Mouse (Mus musculus): ENCODE measurements at regions not wholly inside any gene's neighbourhood (a gene's known extent, or its start where the extent isn't known, plus 50 kb on each side); places are given as distances from the start of the nearest gene placed in this dataset.

DNA sequence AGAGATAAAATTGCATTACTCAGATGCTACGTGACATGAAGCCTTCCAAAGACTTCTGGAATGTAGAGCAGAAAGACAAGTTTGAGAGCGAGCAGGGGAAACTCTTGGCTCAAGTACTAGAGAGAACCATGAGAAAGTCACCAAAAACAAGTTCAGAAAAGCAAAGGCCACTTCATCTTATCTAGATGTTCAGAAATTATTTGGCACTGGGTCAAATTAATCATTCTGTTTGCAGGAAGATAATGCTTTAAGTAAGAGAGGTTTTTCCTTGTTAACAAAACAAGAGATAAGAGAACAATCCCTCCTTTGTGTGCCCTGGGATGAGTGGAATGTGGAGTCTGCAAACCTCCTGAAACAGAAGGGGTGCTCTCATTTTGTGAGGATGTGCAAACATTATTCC lies 565.6 kb upstream of the C030005K15Rik start:
- in situ Hi-C loops (cut with MboI, MseI): loop anchor here (25.0 kb wide), 1 partner anchor 1380 kb away; no protein-coding TSS in a partner anchor

DNA sequence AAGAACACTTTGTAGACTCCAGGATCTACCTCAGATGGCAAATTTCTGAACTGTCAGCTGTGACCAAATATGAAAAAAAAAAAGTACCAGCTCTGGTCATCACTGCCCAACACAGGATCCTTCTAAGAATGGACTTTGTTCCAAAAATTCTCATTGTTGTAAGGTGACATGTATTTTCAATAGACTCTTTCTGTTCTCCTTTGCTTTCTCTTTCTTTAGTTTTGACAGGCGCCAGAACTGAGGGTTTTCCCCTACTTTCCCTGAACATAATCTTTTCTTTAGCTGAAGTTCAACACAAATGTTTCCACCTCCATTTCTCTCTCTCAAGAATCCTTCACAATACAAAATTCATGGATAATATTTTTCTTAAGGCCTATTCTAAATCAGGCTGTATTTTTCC lies 579.1 kb upstream of the C030005K15Rik start:
- in situ Hi-C loops (cut with MboI, MseI): no loop called here

DNA sequence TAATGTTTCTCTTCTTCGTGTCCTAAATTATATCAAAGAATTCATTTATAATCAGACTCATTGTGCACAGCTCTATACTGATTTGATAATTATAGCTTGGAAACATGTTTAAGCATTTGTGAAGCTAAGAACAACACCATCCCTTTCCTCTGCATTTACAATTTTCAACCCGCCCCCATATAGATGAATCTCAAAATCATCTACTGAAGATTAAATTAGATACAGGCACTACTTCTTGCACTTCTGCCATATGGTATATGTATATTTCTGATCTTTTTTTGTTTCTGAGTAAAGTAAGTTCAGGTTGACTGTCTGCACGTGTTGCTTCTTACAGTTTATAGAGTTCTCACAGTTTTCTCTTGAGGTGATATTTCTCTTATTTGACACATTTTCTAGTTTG lies 583.1 kb upstream of the C030005K15Rik start:
- in situ Hi-C loops (cut with MboI, MseI): no loop called here

DNA sequence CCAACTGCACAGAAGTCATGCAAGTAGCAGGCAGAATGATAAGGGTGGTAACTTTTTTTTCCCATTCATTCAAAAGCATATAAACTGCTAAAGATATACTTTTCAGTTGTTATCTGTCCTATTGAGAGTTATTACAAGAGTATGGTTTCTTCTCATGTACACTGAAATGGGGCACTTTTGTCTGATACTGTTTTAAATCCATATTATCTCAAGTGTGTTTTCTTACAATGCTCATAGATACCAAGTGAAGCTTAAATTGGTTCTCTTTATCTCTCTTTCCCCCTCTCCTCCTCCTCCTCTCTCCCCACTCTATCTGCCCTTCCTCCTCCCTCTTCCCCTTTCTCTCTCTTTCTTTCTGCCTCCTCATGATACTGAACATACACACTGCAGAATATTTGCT lies 584.8 kb upstream of the C030005K15Rik start:
- in situ Hi-C loops (cut with MboI, MseI): no loop called here

DNA sequence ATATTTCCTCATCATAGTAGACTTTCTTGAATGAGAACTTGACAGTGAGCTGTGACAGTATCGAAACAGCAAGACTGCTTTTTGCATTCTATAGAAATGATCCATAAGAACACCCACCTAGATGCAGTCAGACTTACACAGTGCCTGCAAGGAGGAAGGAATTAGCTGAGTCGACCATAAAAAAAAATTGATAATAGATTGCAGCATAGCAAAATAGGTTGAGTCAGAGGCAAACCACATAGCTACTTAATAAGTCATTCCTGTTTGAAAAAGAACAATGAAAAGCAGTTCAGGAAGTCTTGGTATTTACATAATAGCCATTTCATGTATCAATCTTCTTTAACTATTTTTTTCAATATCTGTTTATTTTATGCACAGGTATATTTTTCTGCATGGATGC lies 591.9 kb upstream of the C030005K15Rik start:
- in situ Hi-C loops (cut with MboI, MseI): no loop called here

DNA sequence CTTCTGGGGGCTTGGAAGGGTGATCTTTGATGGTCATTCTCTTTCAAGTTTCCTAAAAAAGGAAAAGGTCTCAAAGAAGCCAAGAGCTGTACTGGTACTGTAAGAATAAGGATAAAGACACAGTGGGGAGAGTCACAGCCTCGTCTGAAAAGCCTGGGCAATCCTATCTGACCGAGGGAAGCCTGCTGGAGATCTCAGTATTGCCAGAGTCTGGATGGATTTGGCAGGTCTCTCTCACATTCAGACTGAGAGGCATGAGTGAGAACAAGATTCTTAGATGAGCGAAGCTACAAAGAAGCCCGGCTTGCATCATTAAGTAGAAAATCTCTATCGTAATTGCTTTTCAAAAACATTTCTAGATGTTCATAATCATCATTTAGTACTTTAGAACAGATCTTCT lies 590.4 kb upstream of the Atp2b1 start:
- in situ Hi-C loops (cut with MboI, MseI): no loop called here

DNA sequence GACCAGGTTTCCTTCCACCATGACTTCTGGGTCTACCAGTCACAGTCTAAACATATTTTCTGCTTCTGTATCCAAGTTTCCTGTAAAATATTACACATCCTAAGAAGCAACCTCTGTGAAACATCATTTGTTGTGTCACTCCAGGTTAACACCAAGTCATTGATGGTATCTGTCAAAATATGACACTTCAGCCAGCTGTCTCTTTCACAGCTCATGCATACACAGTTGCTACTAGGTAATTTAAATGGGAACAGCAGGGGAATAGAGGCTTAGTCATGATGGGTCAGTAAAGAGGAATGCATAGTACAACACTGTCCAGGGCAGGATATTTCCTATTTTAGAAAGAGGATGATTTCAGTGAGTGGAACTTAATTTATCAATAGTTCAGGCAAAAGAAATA lies 589.6 kb upstream of the Atp2b1 start:
- in situ Hi-C loops (cut with MboI, MseI): no loop called here

DNA sequence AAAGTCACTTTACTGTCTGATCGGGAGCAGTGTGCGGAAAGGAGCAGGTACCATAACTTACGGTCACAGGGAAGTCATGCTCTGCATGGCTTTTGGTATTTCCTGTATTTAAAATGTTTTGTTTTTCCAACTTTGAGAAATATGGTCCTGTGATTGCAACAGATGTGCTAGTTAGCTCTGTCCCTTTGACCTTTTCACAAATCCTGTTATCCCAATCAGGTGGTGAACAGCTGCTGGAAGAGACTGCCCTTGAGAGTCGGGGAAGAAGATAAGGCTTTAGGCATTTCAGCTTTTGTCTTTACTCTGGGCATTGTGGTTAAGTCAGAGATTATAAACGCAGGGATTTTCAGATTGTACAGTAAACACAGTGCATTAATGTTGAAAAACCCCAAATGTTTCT lies 588.5 kb upstream of the Atp2b1 start:
- in situ Hi-C loops (cut with MboI, MseI): no loop called here

DNA sequence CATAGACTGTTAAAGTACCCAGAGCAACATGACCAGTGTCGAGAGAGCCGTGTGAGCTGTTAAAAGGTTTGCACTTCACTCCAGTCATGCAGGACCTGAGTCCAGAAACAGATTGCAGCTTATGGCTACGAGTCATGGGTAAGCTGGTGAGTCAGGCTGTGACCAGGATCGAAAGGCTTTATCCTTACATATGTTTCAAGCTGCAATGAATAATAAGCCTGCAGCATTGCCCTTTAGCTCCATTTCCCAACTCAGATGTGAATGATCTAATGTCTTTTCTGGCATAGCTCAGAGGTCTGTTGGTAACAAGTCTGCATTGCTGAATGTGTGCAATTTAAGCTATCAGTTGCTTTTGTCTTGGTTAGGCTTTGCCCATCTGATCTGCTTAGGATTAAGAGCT lies 581.5 kb upstream of the Atp2b1 start:
- in situ Hi-C loops (cut with MboI, MseI): no loop called here

DNA sequence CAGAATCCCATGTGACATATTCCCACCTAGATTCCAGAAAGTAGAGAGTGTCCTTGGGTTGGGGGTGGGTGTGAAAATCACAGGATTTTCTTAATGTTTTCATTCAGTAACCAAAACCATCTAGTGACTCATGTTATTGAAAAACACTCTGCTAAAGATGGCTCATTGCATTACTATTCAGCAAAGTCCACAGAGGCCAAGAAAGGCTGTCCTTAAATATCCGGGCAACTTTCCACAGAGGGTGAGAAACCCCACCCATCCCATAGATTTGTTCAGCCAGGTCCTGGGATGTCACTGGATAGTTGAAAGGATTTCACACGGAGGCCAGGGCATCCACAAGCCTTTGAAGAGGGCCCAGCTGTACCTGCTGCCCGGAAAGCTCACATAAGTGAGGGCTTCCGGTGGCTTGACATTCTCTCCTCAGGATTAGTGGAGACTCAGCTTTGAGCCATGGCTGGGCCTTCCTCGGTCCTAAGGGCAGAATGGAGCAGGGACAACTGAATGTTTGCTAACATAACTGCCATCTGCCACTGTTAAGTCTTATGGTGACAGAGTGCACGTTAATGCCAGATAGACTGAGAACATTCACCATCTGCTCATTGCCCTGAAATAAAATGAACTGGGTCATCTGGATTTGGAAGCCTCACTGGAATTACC lies 580.7 kb upstream of the Atp2b1 start:
- in situ Hi-C loops (cut with MboI, MseI): no loop called here

DNA sequence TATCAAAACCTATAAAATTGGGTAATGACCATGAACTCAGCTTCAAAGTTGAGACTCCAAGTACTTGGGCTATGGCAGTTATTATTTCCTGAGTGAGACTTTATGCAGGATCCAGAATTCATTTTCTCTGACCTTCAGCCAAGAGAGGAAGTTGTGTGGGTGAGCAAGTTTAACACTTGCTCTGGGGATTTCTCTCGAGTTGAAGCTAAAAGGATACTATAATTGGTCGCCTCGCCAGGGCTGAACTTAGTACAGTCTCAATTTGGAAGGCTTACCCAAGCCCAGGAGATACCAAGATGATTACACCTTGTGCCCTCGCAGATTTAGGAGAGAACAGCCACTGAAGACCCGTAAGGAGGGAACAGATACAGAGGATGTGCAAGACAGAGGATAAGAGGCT lies 570.4 kb upstream of the Atp2b1 start:
- in situ Hi-C loops (cut with MboI, MseI): no loop called here

DNA sequence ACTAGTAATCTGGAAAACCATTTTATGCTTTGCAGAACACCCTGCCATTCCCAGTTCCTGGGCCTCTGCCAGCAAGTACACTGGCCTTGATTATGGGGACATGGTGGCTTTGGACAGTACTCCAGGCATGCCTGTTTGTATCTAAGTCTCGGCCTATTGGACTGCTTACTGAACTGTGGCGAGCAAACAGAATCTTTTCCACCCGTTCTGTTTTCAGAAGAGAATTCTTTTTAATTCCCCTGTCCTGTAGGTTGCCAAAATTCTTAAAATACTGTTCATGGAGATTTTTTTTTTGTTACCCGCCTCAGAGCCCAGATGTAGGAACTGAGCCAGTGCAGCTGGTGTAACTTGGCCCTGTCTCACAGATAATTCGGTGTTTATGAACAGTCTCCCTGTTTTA lies 564.7 kb upstream of the Atp2b1 start:
- in situ Hi-C loops (cut with MboI, MseI): no loop called here

DNA sequence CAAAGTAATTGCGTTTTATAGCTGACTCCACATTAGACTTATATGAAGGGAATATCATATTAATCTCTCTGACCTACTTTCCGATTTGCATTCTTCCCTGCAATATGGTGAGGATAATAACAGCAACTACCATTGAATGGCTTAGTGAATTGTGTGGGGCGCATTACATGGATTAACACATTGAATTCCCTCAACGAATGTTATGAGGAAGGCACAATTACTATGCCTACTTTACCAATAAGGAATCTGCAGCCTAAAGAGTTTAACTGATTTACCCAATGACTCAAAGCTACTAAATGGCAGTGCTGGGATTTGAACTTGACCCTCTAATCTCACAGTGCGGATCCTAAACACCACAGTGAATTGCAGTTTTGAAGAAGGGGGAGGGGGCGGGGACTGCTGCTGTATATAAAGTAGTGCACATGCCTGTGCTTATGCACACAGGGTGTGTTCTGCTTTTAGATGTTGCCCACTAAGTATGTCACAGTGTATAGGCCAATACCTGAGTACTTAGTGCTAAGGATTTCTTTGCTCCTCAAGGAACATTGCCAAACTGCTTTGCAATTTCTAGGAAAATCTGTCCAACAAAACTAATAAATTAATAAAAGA lies 563.8 kb upstream of the Atp2b1 start:
- in situ Hi-C loops (cut with MboI, MseI): no loop called here

DNA sequence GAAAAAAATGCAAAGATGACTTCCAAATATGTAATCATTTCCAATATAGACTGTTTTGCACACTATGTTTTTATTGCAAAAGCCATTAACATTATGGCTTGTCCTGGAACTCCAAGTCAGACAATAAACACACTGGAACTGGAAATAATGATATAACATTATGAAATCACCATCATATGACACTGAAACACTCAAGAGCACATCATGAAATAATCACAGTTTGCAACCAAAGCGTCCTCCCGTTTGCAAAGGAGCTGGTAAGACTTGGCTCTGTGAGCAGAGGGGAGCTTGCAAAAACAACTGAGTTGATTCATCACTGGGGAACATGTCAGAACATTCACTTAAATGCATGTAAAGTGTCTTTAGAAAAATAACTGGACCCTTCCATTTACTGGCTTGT lies 562.1 kb upstream of the Atp2b1 start:
- in situ Hi-C loops (cut with MboI, MseI): no loop called here

DNA sequence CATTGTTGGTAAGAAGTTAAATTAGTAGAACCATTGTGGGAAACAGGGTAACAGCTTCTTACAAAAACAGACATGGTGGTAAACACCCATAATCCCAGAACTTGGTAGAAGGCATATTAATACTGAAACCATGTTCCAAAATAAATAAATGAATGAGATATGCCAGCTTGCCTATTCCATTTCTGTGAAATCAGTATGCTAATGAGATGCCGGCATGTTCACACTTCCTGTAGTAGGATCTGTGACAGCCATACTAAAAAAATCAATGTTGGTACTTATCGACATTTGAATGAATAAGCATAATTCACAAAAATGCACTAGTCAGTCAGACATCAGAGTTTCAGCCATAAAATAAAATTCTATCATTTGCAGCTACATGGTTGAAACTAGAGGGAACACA lies 559.7 kb upstream of the Atp2b1 start:
- in situ Hi-C loops (cut with MboI, MseI): no loop called here

DNA sequence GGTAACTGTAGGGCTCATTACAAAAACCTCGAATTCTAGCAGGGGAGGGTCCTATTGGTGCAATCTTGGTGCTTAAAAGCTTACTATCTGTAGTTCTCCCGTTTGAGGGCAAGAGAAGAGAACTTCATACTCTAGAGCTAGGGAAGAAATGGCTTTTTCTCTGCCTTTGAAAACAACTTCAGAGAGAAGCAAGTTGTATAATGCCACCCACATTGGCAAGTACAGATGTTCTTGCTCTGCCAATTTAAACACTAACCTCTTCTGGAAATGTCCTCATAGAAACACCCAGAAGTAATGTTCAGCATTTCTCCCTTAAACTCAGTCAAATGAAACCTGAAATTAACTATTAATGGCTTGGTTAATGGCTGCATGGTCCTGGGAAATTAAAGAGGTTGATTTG lies 549.6 kb upstream of the Atp2b1 start:
- in situ Hi-C loops (cut with MboI, MseI): no loop called here

DNA sequence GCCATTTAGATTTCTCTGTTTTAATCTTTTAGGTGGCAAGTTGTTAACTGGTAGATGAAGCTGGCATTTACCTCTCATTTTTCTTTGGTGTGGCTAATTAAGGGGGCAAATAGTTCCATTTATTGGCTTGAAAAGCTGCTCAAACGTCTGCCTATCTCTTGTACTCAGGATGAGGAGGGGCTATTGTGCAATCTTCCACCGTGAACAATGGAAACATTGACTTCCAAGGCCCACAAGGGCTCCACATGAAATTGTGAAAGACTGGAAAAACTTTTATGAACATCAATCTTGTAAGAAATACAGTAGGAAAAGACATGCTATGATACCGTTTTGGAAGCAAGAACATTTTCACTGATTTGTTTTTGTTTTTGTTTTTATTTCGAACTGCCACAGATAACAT lies 541.6 kb upstream of the Atp2b1 start:
- in situ Hi-C loops (cut with MboI, MseI): no loop called here

DNA sequence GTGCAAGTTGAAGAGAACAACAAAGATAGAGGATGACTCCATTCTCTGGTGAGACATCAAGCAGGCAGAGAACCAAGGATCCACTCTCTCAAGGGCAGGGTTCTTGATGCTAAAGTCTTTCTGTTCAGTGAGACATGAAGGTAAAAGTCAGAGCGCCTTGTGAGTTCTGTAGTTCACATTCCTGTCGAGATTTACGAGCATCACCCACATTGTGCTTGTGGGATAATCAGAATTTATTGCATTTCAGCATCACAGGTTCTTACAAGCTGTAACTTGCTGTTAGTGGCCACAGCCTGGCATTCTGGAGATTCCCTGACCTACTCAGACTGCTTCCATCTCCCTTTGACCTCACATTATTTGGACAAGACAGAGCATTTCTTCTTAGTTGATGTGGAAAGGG lies 540.9 kb upstream of the Atp2b1 start:
- in situ Hi-C loops (cut with MboI, MseI): no loop called here

DNA sequence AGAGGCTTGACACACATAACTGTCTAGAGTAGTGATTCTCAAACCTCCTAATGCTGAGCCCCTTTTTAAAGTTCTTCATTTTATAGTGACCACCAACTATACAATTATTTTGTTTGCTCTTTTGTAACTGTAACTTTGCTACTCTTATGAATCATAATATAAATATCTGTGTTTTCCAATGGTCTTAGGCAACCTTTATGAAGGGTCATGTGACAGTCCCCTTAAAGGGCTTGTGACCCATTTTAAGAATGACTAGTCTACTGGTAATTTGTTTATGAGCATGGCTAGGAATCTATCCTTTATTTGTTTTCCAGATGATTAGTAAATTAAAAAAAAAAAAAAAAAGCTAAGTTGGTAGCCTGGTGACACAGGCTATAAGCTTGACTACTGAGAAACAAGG lies 539.5 kb upstream of the Atp2b1 start:
- in situ Hi-C loops (cut with MboI, MseI): no loop called here

DNA sequence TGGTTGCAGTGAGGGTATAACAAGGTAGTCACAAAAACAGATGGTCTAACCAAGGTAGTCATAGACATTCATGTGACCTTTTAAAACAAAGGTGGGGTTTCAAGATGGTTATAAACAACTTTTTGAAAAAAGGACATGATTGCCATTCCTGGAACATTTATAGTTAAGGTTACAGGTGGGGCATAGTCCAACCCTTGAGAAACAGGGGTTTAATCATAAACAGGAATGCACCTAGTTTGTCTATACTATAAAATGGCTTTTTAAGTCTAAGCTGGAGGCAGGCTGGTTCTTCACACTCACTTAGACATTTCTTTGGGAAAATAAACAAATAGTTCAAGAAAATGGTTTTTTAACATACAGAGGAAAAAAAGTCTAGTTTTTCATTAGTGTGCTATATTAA lies 525.7 kb upstream of the Atp2b1 start:
- in situ Hi-C loops (cut with MboI, MseI): no loop called here

DNA sequence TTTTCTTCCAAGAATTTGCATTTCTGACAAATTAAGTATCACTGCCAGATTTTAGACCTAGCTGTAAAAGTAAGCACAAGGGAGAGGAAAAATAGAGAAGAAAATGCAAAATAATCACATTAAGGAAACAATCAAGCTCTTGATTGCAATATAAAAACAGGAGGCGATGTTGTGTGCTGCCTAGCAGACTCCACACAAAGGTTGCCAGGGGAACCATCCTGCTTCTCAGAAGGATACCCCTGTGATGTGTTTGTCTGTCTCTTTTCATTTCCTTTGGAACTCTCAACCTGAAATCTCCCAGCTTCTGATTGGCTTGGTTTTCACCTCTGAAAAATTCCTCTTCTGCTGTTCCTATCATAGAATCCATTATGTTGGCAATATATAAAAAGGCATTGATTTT lies 514.3 kb upstream of the Atp2b1 start:
- in situ Hi-C loops (cut with MboI, MseI): no loop called here

DNA sequence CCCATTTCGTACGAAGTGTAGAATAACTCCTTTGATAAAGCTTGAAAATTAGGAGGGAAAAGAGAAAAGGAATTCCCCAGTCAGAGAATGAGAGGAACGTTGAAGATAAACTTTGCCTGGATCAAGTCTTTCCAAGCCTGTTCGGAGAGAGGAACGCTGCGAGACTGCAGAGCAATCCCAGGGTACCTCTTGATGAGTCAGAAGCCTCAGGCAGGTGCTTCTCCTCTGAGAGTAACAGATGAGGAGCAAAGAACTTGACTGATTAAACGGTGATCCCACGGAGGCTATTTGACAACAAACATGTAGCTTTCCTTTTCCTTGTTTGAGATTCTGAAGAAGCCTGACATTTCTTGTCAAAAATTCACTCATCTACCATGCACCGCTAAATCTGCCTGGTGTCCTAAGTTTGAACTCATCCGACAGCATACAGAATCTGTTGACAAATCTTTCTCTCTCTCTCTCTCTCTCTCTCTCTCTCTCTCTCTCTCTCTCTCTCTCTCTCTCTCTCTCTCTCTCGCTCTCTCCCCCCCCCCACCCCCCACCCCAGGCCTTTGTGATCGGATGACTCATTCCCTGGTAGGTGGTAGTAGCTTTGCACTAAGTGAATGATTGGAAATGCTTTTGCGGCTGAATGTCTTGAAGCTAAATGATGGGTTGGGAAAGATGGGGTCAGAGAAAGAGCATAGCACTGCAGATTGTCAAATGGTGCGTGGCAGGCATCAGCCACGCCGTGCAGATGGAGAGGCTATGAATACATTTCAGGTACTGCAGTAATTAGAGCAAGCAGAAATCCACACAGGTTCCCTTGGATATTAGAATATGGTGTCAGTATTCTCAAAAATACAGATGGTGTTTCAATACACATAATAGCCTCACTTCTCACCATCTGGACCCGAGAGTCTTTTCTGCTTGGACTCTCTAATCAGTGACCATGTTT lies 496.1 kb upstream of the Atp2b1 start:
- in situ Hi-C loops (cut with MboI, MseI): no loop called here

DNA sequence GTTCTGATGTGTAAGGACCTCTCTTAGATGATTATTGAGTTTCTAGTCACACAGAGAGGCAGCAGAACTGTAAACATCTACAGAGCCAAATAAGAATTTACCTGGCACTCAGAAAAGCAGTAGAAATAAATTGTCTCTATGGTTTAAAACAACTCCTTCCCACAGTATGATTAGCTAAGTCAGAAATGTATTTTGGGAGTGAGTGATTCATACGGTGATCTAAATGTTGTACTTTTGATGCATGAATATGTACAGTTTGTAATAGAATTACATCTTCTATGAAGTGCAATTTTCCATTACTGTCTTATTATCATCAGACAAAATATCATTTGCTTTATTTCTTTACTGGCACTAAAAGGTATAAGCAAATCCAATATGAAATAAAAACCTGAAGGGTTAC lies 489.8 kb upstream of the Atp2b1 start:
- in situ Hi-C loops (cut with MboI, MseI): no loop called here
